Mouse (Mus musculus): Measurements from ENCODE around the gene Alms1. TPM values are rescaled to one million over a fixed set of nuclear protein-coding genes. Genes with fewer than 3 reads are reported as not detected.
"Not testable (repeated sequence)": the region's sequence is repeated elsewhere in the genome, so short reads cannot be mapped to it uniquely, and the experiment has no call there.

Gene Alms1
- polyA plus RNA-seq, 1 experiment = 0.43 TPM

- WGBS = 79% methylated on average over 5 of the region's 5 CpGs
- not testable (repeated sequence) for DNase-seq (ENCODE audit: low read depth, low spot score)
These were observed 121.9 kb downstream of the Alms1 start for GRCm38 (mm10) chr6:85709206-85709605.

GRCm38 (mm10) chr6:85709607-85710006 lies 122.3 kb downstream of the Alms1 start:
- not testable (repeated sequence) for DNase-seq (ENCODE audit: low read depth, low spot score)
- WGBS = 67% methylated on average over 1 of the region's 1 CpGs

GRCm38 (mm10) chr6:85713105-85713504 lies 125.8 kb downstream of the Alms1 start, which contains the start of gene Nat8f7:
Nat8f7 (minus strand) TSS chr6:85713205.
- not testable (repeated sequence) for DNase-seq (ENCODE audit: low read depth, low spot score)
- 80% methylated on average over 10 of the region's 10 CpGs for WGBS

Other genes starting within 250 kb of the Alms1 start
- gene Rab11fip5, start 212.9 kb upstream of the Alms1 start, polyA plus RNA-seq (2012; rRNA removed) = 3.3 and 4.0 TPM in 2 replicates
- gene Noto, start 163.6 kb upstream of the Alms1 start, polyA plus RNA-seq (2012; rRNA removed) = not detected in 2 replicates
- gene Smyd5, start 155.5 kb upstream of the Alms1 start, polyA plus RNA-seq (2012; rRNA removed) = 18.1 and 21.2 TPM in 2 replicates
- gene Cct7, start 136.0 kb upstream of the Alms1 start, polyA plus RNA-seq (2012; rRNA removed) = 117 and 123 TPM in 2 replicates
- gene Pradc1, start 135.6 kb upstream of the Alms1 start, polyA plus RNA-seq (2012; rRNA removed) = 23.4 and 25.5 TPM in 2 replicates
- gene Fbxo41, start 84.5 kb upstream of the Alms1 start, polyA plus RNA-seq (2012; rRNA removed) = 0.14 and 0.20 TPM in 2 replicates
- 0.04 TPM in 1 of 2 replicates, not detected in the other for gene Egr4, start 73.9 kb upstream of the Alms1 start, polyA plus RNA-seq (2012; rRNA removed)
- 0.67 TPM in 1 of 2 replicates, not detected in the other for gene Nat8f7, start 125.7 kb downstream of the Alms1 start, polyA plus RNA-seq (2012; rRNA removed)
- gene Nat8f3, start 178.2 kb downstream of the Alms1 start, polyA plus RNA-seq (2012; rRNA removed) = 1.4 and 1.5 TPM in 2 replicates
- 0.06 and 1.0 TPM in 2 replicates for gene Nat8f6, start 233.4 kb downstream of the Alms1 start, polyA plus RNA-seq (2012; rRNA removed)
- 9.3 and 21.2 TPM in 2 replicates for gene Nat8f5, start 233.4 kb downstream of the Alms1 start, polyA plus RNA-seq (2012; rRNA removed)
- gene Nat8, start 244.6 kb downstream of the Alms1 start, polyA plus RNA-seq (2012; rRNA removed) = 37.2 and 98.5 TPM in 2 replicates